Mouse (Mus musculus) right cerebral cortex, postnatal 14 days (tissue): Measurements from ENCODE around the gene Gjc1.
A peak's percentile ranks its signal among the peaks of the same experiment; 100 is the strongest.

Source experiments
- DNase-seq: peaks from one replicate; pipeline ENCODE4 v3.0.0; 2022

The Gjc1 gene

GRCm38 (mm10) chr11:102770662-102771435 is 48.7 kb downstream of the Gjc1 start:
- peak; percentile 12 for DNase-seq

GRCm38 (mm10) chr11:102769993-102770661 is 49.4 kb downstream of the Gjc1 start:
- peak; percentile 8 for DNase-seq

- peak; percentile 17 for DNase-seq
Measured at GRCm38 (mm10) chr11:102769141-102769540, 50.4 kb downstream of the Gjc1 start.

GRCm38 (mm10) chr11:102767055-102767670 is 52.3 kb downstream of the Gjc1 start:
- DNase-seq: peak; percentile 9

- DNase-seq: peak; percentile 3
Measured at GRCm38 (mm10) chr11:102765416-102765815, 54.1 kb downstream of the Gjc1 start.

- peak; percentile 10 for DNase-seq
Measured at GRCm38 (mm10) chr11:102763009-102763767, 56.3 kb downstream of the Gjc1 start.

- peak; percentile 18 for DNase-seq
Measured at GRCm38 (mm10) chr11:102762248-102762647, 57.3 kb downstream of the Gjc1 start.

GRCm38 (mm10) chr11:102761309-102762210 is 57.9 kb downstream of the Gjc1 start, which contains the start of gene Adam11:
Gene Adam11 (plus strand): TSS chr11:102761439.
- DNase-seq: peak; percentile 43

GRCm38 (mm10) chr11:102760805-102761308 is 58.6 kb downstream of the Gjc1 start:
- DNase-seq: no peak

- DNase-seq: no peak
Measured at GRCm38 (mm10) chr11:102758977-102759376, 60.5 kb downstream of the Gjc1 start.

- DNase-seq: no peak
Measured at GRCm38 (mm10) chr11:102755391-102755790, 64.1 kb downstream of the Gjc1 start.

- DNase-seq: no peak
Measured at GRCm38 (mm10) chr11:102754416-102754815, 65.1 kb downstream of the Gjc1 start.

- DNase-seq: peak; percentile 57
Measured at GRCm38 (mm10) chr11:102753591-102754324, 65.7 kb downstream of the Gjc1 start.

- DNase-seq: no peak
Measured at GRCm38 (mm10) chr11:102752896-102753590, 66.5 kb downstream of the Gjc1 start.

- DNase-seq: no peak
Measured at GRCm38 (mm10) chr11:102749712-102750111, 69.8 kb downstream of the Gjc1 start.
